Mouse (Mus musculus) kidney, adult 2 months (tissue): ENCODE data around the gene Fgf15.

Experiments
- CTCF ChIP-seq: fragments of 200-500 bp; conservative IDR thresholded peaks from 2 replicates; pipeline ENCODE4 v1.5.1; 2011; ENCODE audit warnings: low read depth, mild to moderate bottlenecking, control low read depth, low read length, moderate library complexity, mixed read lengths; ENCODE audit not compliant: insufficient read depth, insufficient read length
- POLR2A ChIP-seq: fragments of 200-500 bp; IDR thresholded peaks from one replicate; pipeline ENCODE4 v1.6.1; 2011; ENCODE audit warnings: low read depth, low read length, control low read depth

DNA sequence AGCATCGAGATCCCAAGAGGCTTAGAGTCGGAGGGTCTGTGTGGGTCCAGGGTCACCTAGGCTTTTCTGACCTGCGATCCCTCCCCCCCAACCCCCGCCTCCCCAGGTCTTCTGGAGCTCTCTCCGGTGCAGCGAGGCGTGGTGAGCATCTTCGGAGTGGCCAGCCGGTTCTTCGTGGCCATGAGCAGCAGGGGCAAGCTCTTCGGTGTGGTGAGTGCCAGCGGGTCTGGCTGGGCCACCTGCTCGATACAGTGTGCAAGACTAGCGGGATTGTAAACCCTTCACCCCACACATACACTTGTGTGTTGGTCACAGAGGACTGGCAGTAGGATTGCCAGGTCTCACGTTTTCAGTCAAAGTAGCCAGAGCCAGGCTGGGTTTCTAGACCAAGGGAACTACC is 34.2 kb upstream of the Fgf15 start:
- TF ChIP-seq CTCF, result no peak
- no peak for TF ChIP-seq POLR2A
